Mouse (Mus musculus): ENCODE data around the gene Btbd6. TPM values are rescaled to one million over a fixed set of nuclear protein-coding genes. Genes with fewer than 3 reads are reported as not detected.
A peak's percentile ranks its signal among the peaks of the same experiment; 100 is the strongest.

Btbd6 gene
- polyA plus RNA-seq, 1 experiment from 2014 or later, result 19.5 TPM

DNA sequence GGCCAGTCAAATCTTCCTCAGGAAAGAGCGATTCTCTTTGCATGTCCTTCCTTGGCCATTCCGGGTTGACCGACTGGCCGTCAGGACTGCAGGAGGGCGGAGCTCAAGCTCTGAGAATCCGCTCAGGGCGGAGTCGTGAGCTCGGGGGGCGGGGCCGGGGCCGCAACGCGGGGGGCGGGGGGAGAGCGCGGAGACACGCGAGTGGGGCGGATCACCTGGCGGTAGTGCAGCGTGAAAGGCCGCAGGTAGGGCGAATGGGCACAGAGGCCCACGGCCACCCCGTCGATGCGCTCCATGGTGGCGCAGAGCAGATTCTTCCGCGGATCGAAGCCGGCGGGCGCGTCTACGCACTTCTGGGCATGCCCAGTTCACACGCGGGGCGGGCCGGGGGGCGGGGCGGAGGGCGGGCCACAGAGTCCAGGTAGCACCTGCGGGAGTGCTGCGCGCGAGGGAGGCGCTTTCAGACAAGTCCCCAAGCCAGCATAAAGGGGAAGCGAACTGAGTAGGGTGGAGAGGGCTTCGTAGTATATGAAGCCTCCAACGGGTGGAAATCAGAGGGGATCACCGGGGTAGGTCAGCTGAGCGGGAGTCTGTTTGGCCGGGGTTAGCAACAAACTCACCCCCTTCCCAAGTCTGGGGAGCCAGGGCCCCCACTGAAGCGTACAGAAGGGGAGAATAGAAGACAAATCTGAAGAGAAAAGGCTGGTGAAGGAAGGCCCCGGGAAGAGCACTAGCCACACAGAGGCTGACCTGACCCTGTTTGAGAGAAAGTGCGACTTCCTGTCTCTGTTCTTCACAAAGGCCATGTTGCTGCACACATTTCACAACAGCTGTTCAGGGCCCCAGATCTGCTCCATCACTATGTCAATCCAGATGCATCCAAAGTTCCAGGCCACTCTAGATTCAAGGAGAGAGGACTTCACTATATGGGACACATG is 34.2 kb upstream of the Btbd6 start, which contains the start of gene Nudt14:
TSS of gene Nudt14 (minus strand) at position 349 of the 938 bp plus-strand sequence.
- no peaks in the 10 kb centered on the region for H3K27me3 ChIP-seq (replicated peaks)
- no peaks in the 10 kb centered on the region for H3K36me3 ChIP-seq
- peak within 1 kb of the TSS; percentile 86 for H3K27ac ChIP-seq
- ATAC-seq, result peak; percentile 93
- H3K4me2 ChIP-seq (replicated peaks), result peak within 1 kb of the TSS; percentile 79
- peaks cover 34% of the 10 kb centered on the region for H3K4me1 ChIP-seq (replicated peaks)
- WGBS, result 1% methylated on average over 58 of the region's 58 CpGs
- no peaks in the 10 kb centered on the region for H3K9me3 ChIP-seq
- peak within 1 kb of the TSS; percentile 79 for H3K4me3 ChIP-seq (replicated peaks)
- H3K9ac ChIP-seq, result peak within 1 kb of the TSS; percentile 82

DNA sequence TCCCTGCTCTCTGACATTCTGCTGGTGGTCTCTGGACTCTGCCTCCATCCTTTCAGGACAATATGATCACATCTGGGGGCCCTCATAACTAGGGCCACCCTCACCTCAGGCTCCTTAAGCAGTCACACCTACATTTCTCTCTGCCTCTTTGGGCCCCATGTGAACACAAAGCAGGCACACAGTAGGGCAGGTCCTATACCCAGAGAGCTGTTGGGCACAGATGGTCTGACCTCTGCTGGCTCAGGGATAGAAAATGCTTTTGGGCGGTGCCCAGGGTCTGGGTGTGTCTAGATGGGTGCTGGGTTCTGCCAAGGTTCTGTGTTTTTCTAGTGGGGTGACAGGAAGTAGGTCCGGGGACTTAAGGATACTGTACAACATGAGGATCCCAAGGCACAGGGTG is 32.6 kb upstream of the Btbd6 start:
- H3K27ac ChIP-seq, result no peak overlapping the region
- ATAC-seq, result no peak
- H3K4me2 ChIP-seq (replicated peaks), result no peak overlapping the region
- no peaks in the 10 kb centered on the region for H3K9me3 ChIP-seq
- WGBS, result 83% methylated on average over 2 of the region's 2 CpGs
- no peak overlapping the region for H3K4me3 ChIP-seq (replicated peaks)
- H3K36me3 ChIP-seq, result no peaks in the 10 kb centered on the region
- no peaks in the 10 kb centered on the region for H3K27me3 ChIP-seq (replicated peaks)
- H3K9ac ChIP-seq, result no peak overlapping the region
- H3K4me1 ChIP-seq (replicated peaks), result peaks cover 28% of the 10 kb centered on the region

GRCm38 (mm10) chr12:112947307-112947706 is 29.0 kb upstream of the Btbd6 start:
- ATAC-seq, result no peak
- H3K9me3 ChIP-seq, result no peaks in the 10 kb centered on the region
- H3K4me3 ChIP-seq (replicated peaks), result no peak overlapping the region
- no peak overlapping the region for H3K9ac ChIP-seq
- 22% methylated on average over 4 of the region's 4 CpGs for WGBS
- H3K27me3 ChIP-seq (replicated peaks), result no peaks in the 10 kb centered on the region
- 0 out of 2 replicates have a peak overlapping the region, but pooled peaks have one; percentile 23 for H3K27ac ChIP-seq
- peaks cover 16% of the 10 kb centered on the region for H3K4me1 ChIP-seq (replicated peaks)
- H3K4me2 ChIP-seq (replicated peaks), result no peak overlapping the region
- no peaks in the 10 kb centered on the region for H3K36me3 ChIP-seq

GRCm38 (mm10) chr12:112950040-112950760 is 26.1 kb upstream of the Btbd6 start:
- H3K36me3 ChIP-seq, result no peaks in the 10 kb centered on the region
- H3K9ac ChIP-seq, result peak overlapping the region; percentile 63
- H3K27ac ChIP-seq, result peak overlapping the region; percentile 73
- H3K27me3 ChIP-seq (replicated peaks), result no peaks in the 10 kb centered on the region
- H3K4me1 ChIP-seq (replicated peaks), result peaks cover 20% of the 10 kb centered on the region
- ATAC-seq, result peak; percentile 85
- H3K9me3 ChIP-seq, result no peaks in the 10 kb centered on the region
- peak overlapping the region; percentile 95 for H3K4me2 ChIP-seq (replicated peaks)
- WGBS, result under 1% methylated on average over 58 of the region's 58 CpGs
- peak overlapping the region; percentile 64 for H3K4me3 ChIP-seq (replicated peaks)

GRCm38 (mm10) chr12:112950761-112951129 is 25.5 kb upstream of the Btbd6 start:
- H3K9ac ChIP-seq, result 0 out of 2 replicates have a peak overlapping the region, but pooled peaks have one; percentile 63
- H3K4me1 ChIP-seq (replicated peaks), result peaks cover 20% of the 10 kb centered on the region
- peak overlapping the region; percentile 73 for H3K27ac ChIP-seq
- H3K27me3 ChIP-seq (replicated peaks), result no peaks in the 10 kb centered on the region
- peak; percentile 18 for ATAC-seq
- peak overlapping the region; percentile 95 for H3K4me2 ChIP-seq (replicated peaks)
- no peaks in the 10 kb centered on the region for H3K36me3 ChIP-seq
- 6% methylated on average over 6 of the region's 6 CpGs for WGBS
- peak overlapping the region; percentile 64 for H3K4me3 ChIP-seq (replicated peaks)
- H3K9me3 ChIP-seq, result no peaks in the 10 kb centered on the region

DNA sequence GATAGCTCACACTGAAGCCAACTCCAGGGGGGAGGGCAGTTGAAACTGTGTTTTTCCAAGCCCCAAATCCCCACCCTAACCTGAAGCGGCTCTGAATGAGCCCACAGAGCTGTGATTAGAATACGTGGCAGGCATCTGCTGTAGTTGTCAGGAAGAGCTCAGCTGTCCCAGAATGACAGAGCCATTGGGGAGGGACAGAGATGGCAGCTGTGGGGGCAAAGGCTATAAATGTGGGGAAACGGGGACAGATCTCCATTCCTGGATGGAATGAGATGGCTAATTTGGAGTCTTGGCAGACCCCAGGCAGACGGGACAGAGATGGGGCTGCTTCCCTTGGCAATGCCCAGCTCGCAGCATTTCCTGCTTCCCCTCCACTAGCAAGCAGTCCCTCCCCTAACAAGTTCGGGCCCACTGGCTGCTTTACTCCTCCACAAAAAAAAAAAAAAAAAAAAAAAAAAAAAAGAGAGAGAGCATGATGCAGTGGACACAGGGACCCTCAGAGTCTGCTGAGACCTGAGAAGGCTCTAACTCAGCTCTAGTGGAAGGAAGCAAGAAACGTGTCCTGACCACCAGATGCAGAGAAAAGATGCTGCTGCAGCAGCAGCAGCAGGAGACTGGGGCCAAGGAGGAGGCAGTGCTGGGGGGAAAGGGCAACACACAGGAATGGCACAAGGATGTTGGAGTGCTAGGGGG is 25.0 kb upstream of the Btbd6 start:
- ATAC-seq, result no peak
- Histone ChIP-seq H3K9ac (0 out of 2 replicates have a peak overlapping the region, but pooled peaks have one; percentile 63), H3K4me1 (replicated peaks) (peaks cover 20% of the 10 kb centered on the region), H3K36me3 (no peaks in the 10 kb centered on the region), H3K27me3 (replicated peaks) (no peaks in the 10 kb centered on the region), H3K4me2 (replicated peaks) (peak overlapping the region; percentile 95; the same call in 1 of the 2 replicates), H3K27ac (peak overlapping the region; percentile 73; the same call in 1 of the 2 replicates), H3K4me3 (replicated peaks) (no peak overlapping the region), H3K9me3 (no peaks in the 10 kb centered on the region)
- WGBS, result 23% methylated on average over 7 of the region's 7 CpGs

GRCm38 (mm10) chr12:112952433-112952832 is 23.8 kb upstream of the Btbd6 start:
- H3K27ac ChIP-seq, result no peak overlapping the region
- 38% methylated on average over 8 of the region's 8 CpGs for WGBS

GRCm38 (mm10) chr12:112952926-112953565 is 23.2 kb upstream of the Btbd6 start:
- peaks cover 20% of the 10 kb centered on the region for H3K4me1 ChIP-seq (replicated peaks)

More at GRCm38 (mm10) chr12:112952433-112952832, 23.8 kb upstream of the Btbd6 start:
- ATAC-seq, result peak; percentile 29
- Histone ChIP-seq H3K9ac (no peak overlapping the region), H3K4me1 (replicated peaks) (peaks cover 20% of the 10 kb centered on the region), H3K4me3 (replicated peaks) (no peak overlapping the region), H3K27me3 (replicated peaks) (no peaks in the 10 kb centered on the region), H3K9me3 (no peaks in the 10 kb centered on the region), H3K36me3 (no peaks in the 10 kb centered on the region), H3K4me2 (replicated peaks) (no peak overlapping the region)

DNA sequence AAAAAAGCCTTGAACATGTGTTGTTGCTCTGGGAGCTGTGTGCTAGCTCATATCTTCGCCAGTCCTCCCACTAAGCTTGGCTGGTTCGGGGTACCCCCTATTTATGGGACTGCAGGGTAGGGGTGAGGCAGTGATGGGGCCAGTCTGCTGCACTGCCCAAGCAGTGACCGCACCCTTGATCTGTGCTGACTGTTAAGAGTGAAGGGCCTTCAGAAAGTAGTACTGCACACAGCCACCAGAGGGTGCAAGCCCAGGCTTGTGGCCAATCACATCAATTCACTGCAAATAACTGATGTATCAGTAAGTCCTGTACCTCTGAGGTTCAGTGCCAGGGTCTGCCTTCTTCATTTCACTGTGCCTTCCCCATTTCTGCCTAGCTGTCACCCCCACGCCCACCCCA is 20.5 kb upstream of the Btbd6 start:
- 38% methylated on average over 4 of the region's 4 CpGs for WGBS
- peaks cover 11% of the 10 kb centered on the region; the same call in 1 of the 2 replicates for H3K36me3 ChIP-seq
- no peak overlapping the region for H3K4me2 ChIP-seq (replicated peaks)
- no peak overlapping the region for H3K9ac ChIP-seq
- H3K27me3 ChIP-seq (replicated peaks), result no peaks in the 10 kb centered on the region
- no peaks in the 10 kb centered on the region for H3K9me3 ChIP-seq
- H3K4me3 ChIP-seq (replicated peaks), result no peak overlapping the region
- ATAC-seq, result peak; percentile 52
- no peak overlapping the region for H3K27ac ChIP-seq
- H3K4me1 ChIP-seq (replicated peaks), result peaks cover 18% of the 10 kb centered on the region

More at GRCm38 (mm10) chr12:112952926-112953565, 23.2 kb upstream of the Btbd6 start:
- no peak overlapping the region for H3K4me2 ChIP-seq (replicated peaks)
- H3K36me3 ChIP-seq, result no peaks in the 10 kb centered on the region
- no peak overlapping the region for H3K4me3 ChIP-seq (replicated peaks)
- ATAC-seq, result no peak
- no peaks in the 10 kb centered on the region for H3K9me3 ChIP-seq
- no peaks in the 10 kb centered on the region for H3K27me3 ChIP-seq (replicated peaks)
- H3K9ac ChIP-seq, result no peak overlapping the region
- H3K27ac ChIP-seq, result no peak overlapping the region
- 70% methylated on average over 3 of the region's 3 CpGs for WGBS

DNA sequence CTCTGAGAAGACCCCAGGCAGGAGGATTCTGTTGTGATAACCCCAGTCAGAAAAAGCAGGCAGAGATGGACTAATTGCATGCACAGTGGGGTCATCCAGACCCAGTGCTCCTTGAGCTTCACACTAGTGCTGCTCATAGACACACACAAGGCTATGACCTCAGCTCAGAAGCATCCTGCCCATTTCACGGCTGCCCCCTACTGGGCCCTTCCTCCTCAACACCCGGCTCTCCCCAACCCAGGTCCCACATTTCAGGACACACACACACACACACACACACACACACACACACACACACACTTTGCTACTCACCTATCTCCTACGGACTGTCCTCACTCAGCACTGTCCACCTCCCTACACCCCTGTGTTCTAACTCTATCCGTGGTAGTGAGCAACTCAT is 18.0 kb upstream of the Btbd6 start:
- H3K4me3 ChIP-seq (replicated peaks), result no peak overlapping the region
- H3K4me1 ChIP-seq (replicated peaks), result no peaks in the 10 kb centered on the region
- no peak overlapping the region for H3K9ac ChIP-seq
- H3K36me3 ChIP-seq, result peaks cover 30% of the 10 kb centered on the region
- ATAC-seq, result peak; percentile 55; the same call in 1 of the 2 replicates
- WGBS, result 30% methylated on average over 4 of the region's 4 CpGs
- H3K4me2 ChIP-seq (replicated peaks), result no peak overlapping the region
- no peaks in the 10 kb centered on the region for H3K27me3 ChIP-seq (replicated peaks)
- no peak overlapping the region for H3K27ac ChIP-seq
- H3K9me3 ChIP-seq, result no peaks in the 10 kb centered on the region

GRCm38 (mm10) chr12:112959421-112959820 is 16.9 kb upstream of the Btbd6 start:
- no peaks in the 10 kb centered on the region for H3K9me3 ChIP-seq
- H3K27ac ChIP-seq, result no peak overlapping the region
- no peaks in the 10 kb centered on the region for H3K27me3 ChIP-seq (replicated peaks)
- H3K36me3 ChIP-seq, result peaks cover 41% of the 10 kb centered on the region
- no peaks in the 10 kb centered on the region for H3K4me1 ChIP-seq (replicated peaks)
- no peak overlapping the region for H3K4me3 ChIP-seq (replicated peaks)
- no peak for ATAC-seq
- 75% methylated on average over 8 of the region's 8 CpGs for WGBS
- no peak overlapping the region for H3K9ac ChIP-seq
- no peak overlapping the region for H3K4me2 ChIP-seq (replicated peaks)

All from intestine, embryonic 15.5 days (tissue).